Mouse (Mus musculus) CD4-positive, CD25-positive, alpha-beta regulatory T cell, adult 4 months (primary cell): ENCODE results near the gene Plxnb2. TPM values are rescaled to one million over a fixed set of nuclear protein-coding genes. Genes with fewer than 3 reads are reported as not detected.
A peak's percentile ranks its signal among the peaks of the same experiment; 100 is the strongest.

Experiments
- ATAC-seq: one replicate; pipeline ENCODE4 v1.8.0; 2017
- polyA plus RNA-seq, 2 experiments: library from polyadenylated mRNA; unstranded; fragments of 100-300 nt; shearing (Covaris generic); gene quantifications; one replicate each; pipeline ENCODE4 v1.2.1; 2017

Gene Plxnb2
- polyA plus RNA-seq, 2 experiments from 2014 or later, result 0.85 to 2.8 TPM

GRCm38 (mm10) chr15:89178954-89179629 lies 1.5 kb downstream of the Plxnb2 start:
- ATAC-seq, result no peak

DNA sequence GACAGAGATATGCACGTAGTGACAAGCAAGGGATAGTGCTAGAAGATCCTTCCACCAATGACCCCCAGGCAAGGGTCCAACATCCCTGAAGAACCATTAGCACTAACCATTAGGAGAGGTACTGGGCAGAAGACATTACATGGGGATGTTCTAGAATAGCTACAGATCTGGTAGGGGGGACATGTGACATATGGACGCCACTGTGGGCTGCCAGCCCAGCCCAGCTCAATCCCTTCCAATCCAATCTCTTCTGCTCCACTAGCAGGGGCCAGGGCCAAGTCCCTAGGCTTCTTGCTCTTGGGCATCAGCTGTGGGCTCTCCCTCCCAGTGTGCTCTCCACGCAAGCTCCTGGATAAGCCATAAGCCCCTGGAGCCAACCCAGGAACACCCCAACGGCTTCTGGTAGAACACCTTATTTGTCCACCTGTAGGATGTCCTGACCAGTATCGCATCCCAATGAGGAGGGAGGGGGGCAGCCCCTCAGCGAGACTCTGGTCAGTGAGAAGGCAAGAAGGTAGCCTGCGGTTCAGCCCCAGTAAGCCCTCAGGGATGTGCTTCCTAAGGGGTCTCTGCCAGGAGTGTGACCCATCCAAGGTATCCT lies 2.2 kb downstream of the Plxnb2 start:
- no peak for ATAC-seq

DNA sequence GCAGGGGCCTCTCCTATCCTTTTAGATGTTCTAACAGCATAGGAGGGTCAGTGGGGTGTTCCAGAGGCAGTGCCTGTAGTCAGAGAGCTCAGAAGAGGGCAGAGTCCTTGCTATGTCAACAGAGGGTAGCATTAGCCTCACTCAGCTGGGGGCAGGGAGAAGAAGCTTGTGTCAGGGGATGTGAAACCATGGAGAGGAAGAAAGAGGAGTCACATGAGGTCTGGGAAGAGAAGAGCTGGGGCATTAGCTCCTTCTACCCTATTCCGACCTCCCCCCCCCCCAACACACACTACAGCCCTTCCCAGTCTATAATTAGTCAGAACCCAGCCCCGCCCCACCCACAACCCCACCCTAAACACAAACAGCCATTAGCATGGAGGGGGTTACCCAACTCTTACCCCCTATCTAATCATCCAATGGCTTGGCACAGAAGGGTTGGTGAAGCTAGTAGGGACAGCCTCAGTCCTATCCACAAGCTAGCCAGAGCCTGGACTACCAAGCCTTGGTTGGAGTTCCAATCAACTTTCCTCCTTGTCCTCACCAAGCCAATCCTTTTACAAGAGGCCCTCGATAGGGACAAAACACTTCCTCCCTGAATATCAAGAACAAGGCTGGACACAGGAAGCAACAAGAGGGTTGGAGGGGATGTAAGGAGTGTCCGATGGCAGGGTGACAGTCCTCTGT lies 2.9 kb downstream of the Plxnb2 start:
- ATAC-seq, result no peak

DNA sequence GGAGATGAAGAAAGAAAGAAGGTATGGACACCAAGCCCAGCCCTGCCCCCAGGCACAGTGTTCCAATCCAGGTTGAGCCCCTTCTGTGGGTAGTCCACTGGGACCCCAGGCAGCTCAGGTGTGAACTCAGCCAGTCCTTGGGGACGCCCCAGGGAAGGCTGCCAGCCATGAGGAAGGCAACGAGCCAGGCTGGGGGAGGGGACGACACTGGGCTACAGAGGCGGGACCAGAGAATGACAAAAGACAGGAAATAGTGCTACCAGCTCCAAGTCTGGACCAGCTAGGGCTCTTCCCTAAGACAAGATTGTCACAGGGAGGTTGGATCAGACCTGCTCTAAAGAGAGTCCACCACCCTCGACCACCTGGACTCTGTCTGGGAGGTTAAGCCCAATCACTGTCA lies 3.5 kb downstream of the Plxnb2 start:
- ATAC-seq, result no peak

GRCm38 (mm10) chr15:89175411-89176155 lies 5.0 kb downstream of the Plxnb2 start:
- no peak for ATAC-seq

- ATAC-seq, result no peak
Measured at GRCm38 (mm10) chr15:89174889-89175339, 5.7 kb downstream of the Plxnb2 start.

GRCm38 (mm10) chr15:89173906-89174214 lies 6.7 kb downstream of the Plxnb2 start:
- ATAC-seq, result no peak

GRCm38 (mm10) chr15:89173024-89173905 lies 7.3 kb downstream of the Plxnb2 start:
- peak; percentile 70 for ATAC-seq

DNA sequence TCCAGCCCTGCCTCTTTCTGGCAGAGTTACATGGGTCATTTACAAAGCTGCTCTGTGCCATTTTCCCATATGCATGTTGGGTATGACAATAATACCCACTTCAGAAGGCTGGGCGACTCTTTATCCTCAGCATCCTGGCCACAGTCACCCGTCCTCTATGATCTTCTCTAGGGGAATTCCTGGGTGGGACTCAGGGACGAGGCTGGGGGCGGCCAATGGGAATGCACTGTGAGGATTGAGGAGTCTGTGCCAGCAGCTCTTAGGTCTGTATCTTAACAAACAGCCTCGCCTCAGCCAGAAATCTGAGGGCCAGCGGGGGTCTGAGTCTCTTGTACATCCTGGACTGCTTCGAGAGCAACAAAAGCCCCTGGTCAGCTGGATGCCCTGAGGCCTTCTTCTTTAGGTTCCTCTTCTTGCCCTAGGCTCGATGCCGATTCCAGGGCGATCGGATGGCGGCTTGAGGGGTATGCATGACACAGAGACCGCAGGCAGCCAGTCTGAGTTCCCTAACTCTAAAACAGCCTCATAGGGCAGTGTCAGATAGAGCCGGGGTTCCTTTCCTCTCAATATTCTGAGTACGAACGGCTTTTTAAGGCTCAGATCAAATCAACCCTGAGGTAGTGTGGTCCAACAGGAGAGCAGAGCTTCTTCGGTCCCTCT lies 8.2 kb downstream of the Plxnb2 start:
- peak; percentile 18 for ATAC-seq

GRCm38 (mm10) chr15:89171526-89172051 lies 9.0 kb downstream of the Plxnb2 start:
- ATAC-seq, result no peak

DNA sequence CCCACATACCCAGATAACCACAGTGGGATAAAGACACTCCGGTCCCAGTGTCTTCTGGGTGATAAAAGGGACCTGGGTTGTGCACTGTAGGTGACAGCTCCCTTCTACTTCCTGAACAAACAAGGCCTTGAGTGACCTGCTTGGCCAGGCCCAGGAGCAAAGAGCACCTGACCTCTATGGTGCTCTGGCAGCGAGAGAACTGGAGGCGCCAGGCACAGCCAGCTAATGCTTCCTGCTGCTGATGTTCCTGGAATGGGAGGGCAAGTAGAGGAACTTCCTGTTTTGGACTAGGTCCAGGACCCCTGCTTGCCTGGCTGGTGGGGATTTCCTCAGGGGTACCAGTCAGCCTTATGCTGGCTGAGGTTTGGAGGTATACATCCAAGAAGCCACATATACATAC lies 10.5 kb downstream of the Plxnb2 start:
- no peak for ATAC-seq

DNA sequence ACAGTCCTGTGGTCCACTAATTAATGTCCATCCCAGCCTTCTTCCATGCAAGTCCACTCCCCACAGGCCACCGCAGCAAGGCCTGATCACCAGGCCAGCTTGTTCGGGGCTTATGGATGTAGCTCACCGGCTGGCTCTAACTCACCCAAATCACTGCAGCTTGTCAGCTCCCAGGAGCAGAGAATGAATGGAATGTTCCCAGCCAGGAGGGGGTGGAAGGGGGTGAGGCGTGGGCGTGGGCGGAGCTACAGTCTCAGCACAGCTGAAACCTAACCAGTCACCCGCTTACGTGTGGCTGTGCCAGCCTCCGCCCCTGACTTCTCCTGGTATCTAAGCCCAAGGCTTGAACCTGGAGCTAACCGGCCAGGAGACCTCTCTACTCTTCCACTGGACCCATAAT lies 11.2 kb downstream of the Plxnb2 start:
- no peak for ATAC-seq

DNA sequence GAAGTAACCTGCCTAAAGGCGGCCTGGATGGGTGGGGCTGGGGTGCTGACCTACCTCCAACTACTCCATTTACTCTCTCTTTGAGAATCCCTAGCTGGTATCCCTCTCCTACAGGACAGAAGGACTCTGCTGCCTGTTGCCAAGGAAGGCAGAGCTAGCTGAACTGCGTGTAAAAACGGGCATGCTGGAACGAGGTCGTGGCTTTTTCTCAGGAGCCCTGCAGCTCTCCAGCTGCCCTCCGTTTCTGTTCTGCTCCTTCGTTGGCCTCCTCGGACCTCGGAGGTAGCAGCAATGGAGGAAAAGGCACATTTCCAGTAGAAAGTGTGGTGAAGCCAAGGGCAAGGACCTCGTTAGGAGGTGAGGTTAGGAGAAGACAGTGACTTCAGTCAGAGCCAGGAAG lies 11.7 kb downstream of the Plxnb2 start:
- no peak for ATAC-seq

DNA sequence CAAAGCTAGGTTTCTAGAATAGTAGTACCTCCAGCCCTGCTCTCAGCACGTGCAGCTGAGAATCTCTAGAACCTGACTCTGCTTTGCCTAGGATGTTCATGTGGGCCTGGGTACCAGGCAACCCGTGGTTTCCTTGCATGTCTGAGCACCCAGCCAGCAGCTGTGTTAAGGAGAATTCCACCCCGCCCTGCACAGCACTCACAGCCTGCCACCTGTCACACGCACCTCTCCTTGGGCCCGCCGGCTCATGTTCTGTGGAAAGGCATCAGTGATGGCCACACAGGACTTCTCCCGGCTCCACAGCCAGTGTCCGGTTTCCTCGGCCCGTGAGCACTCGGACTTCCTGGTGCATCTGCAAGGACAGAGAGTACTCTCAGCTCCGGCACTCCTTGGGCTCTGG lies 15.1 kb downstream of the Plxnb2 start:
- ATAC-seq, result no peak

DNA sequence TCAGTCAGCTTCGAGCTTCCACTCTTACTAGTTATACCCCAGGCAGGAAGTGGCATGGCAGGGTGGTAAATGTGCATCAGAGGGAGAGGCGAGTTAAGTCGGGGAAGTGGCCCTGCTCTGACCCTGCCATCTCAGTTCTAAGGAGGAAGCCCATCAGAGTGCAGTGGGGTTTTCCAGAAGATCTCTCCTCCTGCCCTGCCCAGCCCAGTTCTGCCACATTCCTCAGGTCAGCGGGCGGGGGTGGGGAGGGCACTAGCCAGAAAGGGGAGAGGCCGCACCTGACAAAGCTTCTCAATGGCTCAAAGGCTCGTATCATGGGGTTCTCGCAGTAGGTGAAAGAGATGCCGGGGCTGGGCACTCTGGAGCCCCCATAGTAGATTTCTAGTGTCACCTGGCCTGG lies 19.2 kb downstream of the Plxnb2 start:
- no peak for ATAC-seq

DNA sequence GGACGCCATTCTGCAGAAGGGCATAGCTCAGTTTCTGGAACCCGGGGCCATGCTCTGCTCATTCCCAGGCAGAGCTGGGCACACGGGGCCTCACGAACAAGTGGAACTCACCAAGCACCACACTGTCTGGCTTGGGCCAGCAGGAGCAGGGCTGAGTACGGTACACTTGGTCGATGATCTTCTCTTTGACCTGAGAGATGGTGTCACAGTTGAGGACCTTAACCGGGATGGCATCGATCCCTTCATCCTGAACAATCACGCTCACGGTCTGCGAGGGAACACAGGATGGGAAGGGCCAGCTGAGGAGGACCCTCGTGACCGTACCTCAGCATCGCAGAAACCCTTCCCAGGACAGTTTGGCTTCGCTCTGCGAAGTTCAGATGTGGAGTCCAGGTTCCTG lies 22.1 kb downstream of the Plxnb2 start:
- ATAC-seq, result no peak

GRCm38 (mm10) chr15:89157954-89158353 lies 22.6 kb downstream of the Plxnb2 start:
- ATAC-seq, result peak; percentile 83

- no peak for ATAC-seq
Measured at GRCm38 (mm10) chr15:89152312-89152711, 28.3 kb downstream of the Plxnb2 start.

- ATAC-seq, result no peak
Measured at GRCm38 (mm10) chr15:89150041-89150390, 30.6 kb downstream of the Plxnb2 start.

GRCm38 (mm10) chr15:89149271-89150040 lies 31.1 kb downstream of the Plxnb2 start, which contains the start of gene Mapk11:
TSS of gene Mapk11 (minus strand) at chr15:89149628.
- ATAC-seq, result peak; percentile 70
